11 mouse cellular contexts compared by ENCODE assay signal in genomic region chr11:98764091-98764490, GRCm38 (mm10). TPM values are rescaled to one million over a fixed set of nuclear protein-coding genes. Genes with fewer than 3 reads are reported as not detected.
DNase-seq lines count a peak whose midpoint lies in the region; ATAC-seq and TF ChIP-seq lines count a peak whose summit lies in the region.
"Had no signal": no experiment of that assay in that cellular context is flagged by ENCODE, and none has a peak within 500 bp of the region (broad histone marks: within the 10 kb centered on the region; RNA-seq: fewer than 3 reads in every experiment).

No protein-coding gene starts in this region.

- H3K9me3 ChIP-seq in limb, embryonic 15.5 days = no peaks in the 10 kb centered on the region; the same call in 1 of the 2 replicates
- H3K9me3 ChIP-seq in limb, embryonic 10.5 days (replicated peaks) = no peaks in the 10 kb centered on the region
- H3K9me3 ChIP-seq in ES-Bruce4 (replicated peaks; ENCODE audit: control insufficient read depth, insufficient read depth, low read length, poor library complexity, severe bottlenecking) = no peaks in the 10 kb centered on the region
- no peaks in the 10 kb centered on the region for H3K9me3 ChIP-seq in embryonic facial prominence, embryonic 10.5 days
- H3K9me3 ChIP-seq: intestine, embryonic 15.5 days had no signal

- peak overlapping the region; percentile 47; the same call in 1 of the 2 replicates for H3K27ac ChIP-seq in limb, embryonic 15.5 days
- no peak overlapping the region for H3K27ac ChIP-seq in limb, embryonic 10.5 days
- H3K27ac ChIP-seq in ES-Bruce4 (ENCODE audit: insufficient read depth, low read length) = peak overlapping the region; percentile 22; the same call in 1 of the 2 replicates
- 0 out of 2 replicates have a peak overlapping the region, but pooled peaks have one; percentile 51 for H3K27ac ChIP-seq in embryonic facial prominence, embryonic 10.5 days (replicated peaks)
- no peak overlapping the region for H3K27ac ChIP-seq in left cerebral cortex, adult 2 months
- H3K27ac ChIP-seq: intestine, embryonic 15.5 days had no signal

- no peak for TF ChIP-seq POLR2A in ES-Bruce4 (IDR thresholded peaks at IDR 0.05; ENCODE audit: insufficient read depth, low read length)

- peak; percentile 5 for DNase-seq in gastrocnemius, postnatal 25 days
- no peak for DNase-seq in gastrocnemius, adult 8-10 months (ENCODE audit: low spot score in 2 of 2)
- no peak for DNase-seq in limb, embryonic 10.5 days (ENCODE audit: low spot score)
- DNase-seq in embryonic facial prominence, embryonic 10.5 days (ENCODE audit: low spot score) = no peak
- DNase-seq in left cerebral cortex, adult 2 months (ENCODE audit: extremely low spot score in 1 of 2, low spot score in 2 of 2) = no peak
- DNase-seq: cerebellum, postnatal 10 days; lung, embryonic 14.5 days; spleen, adult 18-20 months had no signal

- H3K4me1 ChIP-seq in limb, embryonic 15.5 days = peaks cover 53% of the 10 kb centered on the region
- peaks cover 45% of the 10 kb centered on the region for H3K4me1 ChIP-seq in limb, embryonic 10.5 days
- H3K4me1 ChIP-seq in ES-Bruce4 (ENCODE audit: control insufficient read depth, insufficient read depth, low read length) = peaks cover 2% of the 10 kb centered on the region
- peaks cover 59% of the 10 kb centered on the region for H3K4me1 ChIP-seq in embryonic facial prominence, embryonic 10.5 days

- H3K4me2 ChIP-seq in limb, embryonic 15.5 days = no peak overlapping the region
- H3K4me2 ChIP-seq: intestine, embryonic 15.5 days; lung, embryonic 14.5 days had no signal

- TF ChIP-seq CTCF in ES-Bruce4 (IDR thresholded peaks at IDR 0.05; ENCODE audit: low read depth, low read length) = no peak
- TF ChIP-seq CTCF in left cerebral cortex, adult 2 months (IDR thresholded peaks at IDR 0.05) = no peak

- 87% methylated on average over 18 of the region's 18 CpGs for WGBS in limb, embryonic 15.5 days
- WGBS in limb, embryonic 10.5 days = 82% methylated on average over 18 of the region's 18 CpGs
- 84% methylated on average over 18 of the region's 18 CpGs for WGBS in embryonic facial prominence, embryonic 10.5 days

- ATAC-seq in limb, embryonic 15.5 days (ENCODE audit: insufficient number of reproducible peaks, low FRiP score, low TSS enrichment, low read depth) = no peak

- peaks cover 64% of the 10 kb centered on the region for H3K36me3 ChIP-seq in limb, embryonic 15.5 days
- H3K36me3 ChIP-seq in limb, embryonic 10.5 days = peaks cover 65% of the 10 kb centered on the region
- 0 out of 2 replicates have a peak, but pooled peaks cover 4% of the 10 kb centered on the region for H3K36me3 ChIP-seq in ES-Bruce4 (ENCODE audit: control insufficient read depth, insufficient read depth, low read length, poor library complexity, severe bottlenecking)
- H3K36me3 ChIP-seq in embryonic facial prominence, embryonic 10.5 days (replicated peaks) = peaks cover 65% of the 10 kb centered on the region

- intact Hi-C loops in left cerebral cortex, adult 2 months (cut with DNase I) = no loop called here

- no peak overlapping the region for H3K4me3 ChIP-seq in limb, embryonic 15.5 days
- no peak overlapping the region; the same call in 1 of the 2 replicates for H3K4me3 ChIP-seq in limb, embryonic 10.5 days
- peak overlapping the region; percentile 31 for H3K4me3 ChIP-seq in ES-Bruce4 (ENCODE audit: low read depth, low read length)
- no peak overlapping the region for H3K4me3 ChIP-seq in embryonic facial prominence, embryonic 10.5 days
- H3K4me3 ChIP-seq in left cerebral cortex, adult 2 months = no peak overlapping the region
- H3K4me3 ChIP-seq: intestine, embryonic 15.5 days had no signal

- TF ChIP-seq EP300 in ES-Bruce4 (IDR thresholded peaks at IDR 0.05; ENCODE audit: insufficient read depth, low read depth, low read length) = no peak

- H3K9ac ChIP-seq in limb, embryonic 15.5 days = no peak overlapping the region
- peak overlapping the region; percentile 29 for H3K9ac ChIP-seq in ES-Bruce4 (ENCODE audit: low read depth, poor library complexity, severe bottlenecking)
- H3K9ac ChIP-seq: intestine, embryonic 15.5 days; lung, embryonic 14.5 days had no signal

- H3K27me3 ChIP-seq in limb, embryonic 15.5 days = no peaks in the 10 kb centered on the region
- no peaks in the 10 kb centered on the region for H3K27me3 ChIP-seq in limb, embryonic 10.5 days (ENCODE audit: low read depth, poor library complexity, severe bottlenecking)
- no peaks in the 10 kb centered on the region for H3K27me3 ChIP-seq in ES-Bruce4 (ENCODE audit: control insufficient read depth, insufficient read depth, low read length, poor library complexity, severe bottlenecking)
- H3K27me3 ChIP-seq in embryonic facial prominence, embryonic 10.5 days (replicated peaks; ENCODE audit: low read depth, poor library complexity, severe bottlenecking) = peaks cover 6% of the 10 kb centered on the region; the same call in 1 of the 2 replicates
- H3K27me3 ChIP-seq: intestine, embryonic 15.5 days had no signal

RNA-seq across cellular contexts. Expression of gene Nr1d1, which starts 11.0 kb away (rescaled TPM):
- total RNA-seq in gastrocnemius, postnatal 25 days (2021) = 100 to 1,000 TPM in 1 of 2 experiments, 10 to 100 TPM in 1; 98.0 to 119 TPM
- 100 to 1,000 TPM in 2 of 4 experiments, 10 to 100 TPM in 2; 83.4 to 175 (median 99.4) TPM for total RNA-seq in gastrocnemius, adult 8-10 months (2022)
- 1.2 TPM in 2 replicates for polyA plus RNA-seq in limb, embryonic 15.5 days (2015; fragmentation: Nextera tagmentation; extraction: Ambion mirVana)
- 1.2 and 1.5 TPM in 2 replicates for polyA plus RNA-seq in limb, embryonic 10.5 days (2016; fragmentation: Nextera tagmentation; extraction: Ambion mirVana)
- polyA plus RNA-seq in ES-Bruce4 (2011; ENCODE audit: insufficient read depth, insufficient read length, low read depth, missing spikeins) = 7.4 and 7.5 TPM in 2 replicates
- polyA plus RNA-seq in embryonic facial prominence, embryonic 10.5 days (2016; fragmentation: Nextera tagmentation; extraction: Ambion mirVana) = 1.1 and 1.8 TPM in 2 replicates
- total RNA-seq in left cerebral cortex, adult 2 months (2021) = 100 to 1,000 TPM in 1 of 2 experiments, 10 to 100 TPM in 1; 91.9 to 153 TPM

RNA-seq across cellular contexts. Expression of gene Thra, which starts 23.7 kb away (rescaled TPM):
- total RNA-seq in gastrocnemius, postnatal 25 days (2021) = 10 to 100 TPM; 75.4 to 89.1 TPM
- 10 to 100 TPM; 67.5 to 81.5 (median 76.2) TPM for total RNA-seq in gastrocnemius, adult 8-10 months (2022)
- 38.4 and 39.6 TPM in 2 replicates for polyA plus RNA-seq in limb, embryonic 15.5 days (2015; fragmentation: Nextera tagmentation; extraction: Ambion mirVana)
- 6.3 and 11.6 TPM in 2 replicates for polyA plus RNA-seq in limb, embryonic 10.5 days (2016; fragmentation: Nextera tagmentation; extraction: Ambion mirVana)
- 20.7 and 24.6 TPM in 2 replicates for polyA plus RNA-seq in ES-Bruce4 (2011; ENCODE audit: insufficient read depth, insufficient read length, low read depth, missing spikeins)
- 8.8 and 9.1 TPM in 2 replicates for polyA plus RNA-seq in embryonic facial prominence, embryonic 10.5 days (2016; fragmentation: Nextera tagmentation; extraction: Ambion mirVana)
- total RNA-seq in left cerebral cortex, adult 2 months (2021) = 100 to 1,000 TPM; 730 to 768 TPM

RNA-seq across cellular contexts. Expression of gene Msl1, which starts 31.2 kb away (rescaled TPM):
- 10 to 100 TPM; 51.3 to 63.6 TPM for total RNA-seq in gastrocnemius, postnatal 25 days (2021)
- 10 to 100 TPM; 53.9 to 57.7 (median 55.8) TPM for total RNA-seq in gastrocnemius, adult 8-10 months (2022)
- 22.9 and 25.8 TPM in 2 replicates for polyA plus RNA-seq in limb, embryonic 15.5 days (2015; fragmentation: Nextera tagmentation; extraction: Ambion mirVana)
- polyA plus RNA-seq in limb, embryonic 10.5 days (2016; fragmentation: Nextera tagmentation; extraction: Ambion mirVana) = 22.8 and 25.0 TPM in 2 replicates
- 68.7 and 69.1 TPM in 2 replicates for polyA plus RNA-seq in ES-Bruce4 (2011; ENCODE audit: insufficient read depth, insufficient read length, low read depth, missing spikeins)
- 23.4 and 23.5 TPM in 2 replicates for polyA plus RNA-seq in embryonic facial prominence, embryonic 10.5 days (2016; fragmentation: Nextera tagmentation; extraction: Ambion mirVana)
- total RNA-seq in left cerebral cortex, adult 2 months (2021) = 100 to 1,000 TPM; 178 to 192 TPM

RNA-seq across cellular contexts. Expression of gene Med24, which starts 34.9 kb away (rescaled TPM):
- 10 to 100 TPM; 42.7 to 46.9 TPM for total RNA-seq in gastrocnemius, postnatal 25 days (2021)
- 10 to 100 TPM; 42.2 to 48.4 (median 47.9) TPM for total RNA-seq in gastrocnemius, adult 8-10 months (2022)
- 47.6 and 48.3 TPM in 2 replicates for polyA plus RNA-seq in limb, embryonic 15.5 days (2015; fragmentation: Nextera tagmentation; extraction: Ambion mirVana)
- 77.3 and 82.6 TPM in 2 replicates for polyA plus RNA-seq in limb, embryonic 10.5 days (2016; fragmentation: Nextera tagmentation; extraction: Ambion mirVana)
- polyA plus RNA-seq in ES-Bruce4 (2011; ENCODE audit: insufficient read depth, insufficient read length, low read depth, missing spikeins) = 83.5 and 85.8 TPM in 2 replicates
- polyA plus RNA-seq in embryonic facial prominence, embryonic 10.5 days (2016; fragmentation: Nextera tagmentation; extraction: Ambion mirVana) = 73.9 and 78.1 TPM in 2 replicates
- total RNA-seq in left cerebral cortex, adult 2 months (2021) = 100 to 1,000 TPM; 126 to 134 TPM

RNA-seq across cellular contexts. Expression of gene Casc3, which starts 40.6 kb away (rescaled TPM):
- total RNA-seq in gastrocnemius, postnatal 25 days (2021) = 10 to 100 TPM; 13.9 to 15.0 TPM
- total RNA-seq in gastrocnemius, adult 8-10 months (2022) = 10 to 100 TPM; 14.1 to 18.4 (median 15.2) TPM
- polyA plus RNA-seq in limb, embryonic 15.5 days (2015; fragmentation: Nextera tagmentation; extraction: Ambion mirVana) = 30.0 and 32.5 TPM in 2 replicates
- 46.7 and 51.9 TPM in 2 replicates for polyA plus RNA-seq in limb, embryonic 10.5 days (2016; fragmentation: Nextera tagmentation; extraction: Ambion mirVana)
- 55.0 and 57.7 TPM in 2 replicates for polyA plus RNA-seq in ES-Bruce4 (2011; ENCODE audit: insufficient read depth, insufficient read length, low read depth, missing spikeins)
- polyA plus RNA-seq in embryonic facial prominence, embryonic 10.5 days (2016; fragmentation: Nextera tagmentation; extraction: Ambion mirVana) = 47.5 and 48.3 TPM in 2 replicates
- total RNA-seq in left cerebral cortex, adult 2 months (2021) = 10 to 100 TPM; 53.0 to 57.6 TPM

Comparison
In these comparisons a context has a peak if more than half of its experiments do, and no peak if none do; other contexts are left out.
1. H3K27ac ChIP-seq: peak in limb, embryonic 15.5 days (single experiment), ES-Bruce4 (single experiment) and embryonic facial prominence, embryonic 10.5 days (single experiment); none in limb, embryonic 10.5 days (single experiment) and left cerebral cortex, adult 2 months (single experiment).